Mouse (Mus musculus) liver (tissue): ENCODE data around the gene Arhgef5.
"Not testable (repeated sequence)": the region's sequence is repeated elsewhere in the genome, so short reads cannot be mapped to it uniquely, and the experiment has no call there.

ENCODE experiments used
- DNase-seq: peaks from one replicate; pipeline ENCODE4 v3.0.0-alpha.2; 2020; ENCODE audit warnings: mixed read lengths

The Arhgef5 gene

GRCm38 (mm10) chr6:43265363-43266041, at the start of gene Arhgef5:
Gene Arhgef5 (plus strand): TSS chr6:43265582.
- peak; percentile 53 for DNase-seq

- not testable (repeated sequence) for DNase-seq
Measured at GRCm38 (mm10) chr6:43231255-43231654, 34.1 kb upstream of the Arhgef5 start, which contains the start of gene Olfr47. Gene Olfr47 (plus strand): TSS chr6:43231529.

- no peak for DNase-seq
Measured at GRCm38 (mm10) chr6:43242061-43242460, 23.3 kb upstream of the Arhgef5 start.

- no peak for DNase-seq
Measured at GRCm38 (mm10) chr6:43247396-43247795, 18.0 kb upstream of the Arhgef5 start.

DNA sequence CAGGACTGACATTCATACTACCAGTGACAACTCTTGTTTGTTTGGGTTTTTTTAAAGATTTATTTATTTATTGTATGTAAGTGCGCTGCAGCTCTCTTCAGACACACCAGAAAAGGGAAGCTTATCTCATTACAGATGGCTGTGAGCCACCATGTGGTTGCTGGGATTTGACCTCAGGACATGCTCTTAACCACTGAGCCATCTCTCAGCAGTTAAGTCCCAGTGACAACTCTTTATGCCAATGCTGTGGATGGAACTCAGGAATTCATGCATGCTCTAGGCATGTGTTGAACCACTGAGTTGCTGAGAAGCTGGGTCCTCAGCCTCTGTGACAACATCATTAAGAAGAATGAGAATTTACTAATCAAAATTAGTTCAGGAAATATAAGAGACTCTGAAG, 12.4 kb upstream of the Arhgef5 start:
- no peak for DNase-seq

DNA sequence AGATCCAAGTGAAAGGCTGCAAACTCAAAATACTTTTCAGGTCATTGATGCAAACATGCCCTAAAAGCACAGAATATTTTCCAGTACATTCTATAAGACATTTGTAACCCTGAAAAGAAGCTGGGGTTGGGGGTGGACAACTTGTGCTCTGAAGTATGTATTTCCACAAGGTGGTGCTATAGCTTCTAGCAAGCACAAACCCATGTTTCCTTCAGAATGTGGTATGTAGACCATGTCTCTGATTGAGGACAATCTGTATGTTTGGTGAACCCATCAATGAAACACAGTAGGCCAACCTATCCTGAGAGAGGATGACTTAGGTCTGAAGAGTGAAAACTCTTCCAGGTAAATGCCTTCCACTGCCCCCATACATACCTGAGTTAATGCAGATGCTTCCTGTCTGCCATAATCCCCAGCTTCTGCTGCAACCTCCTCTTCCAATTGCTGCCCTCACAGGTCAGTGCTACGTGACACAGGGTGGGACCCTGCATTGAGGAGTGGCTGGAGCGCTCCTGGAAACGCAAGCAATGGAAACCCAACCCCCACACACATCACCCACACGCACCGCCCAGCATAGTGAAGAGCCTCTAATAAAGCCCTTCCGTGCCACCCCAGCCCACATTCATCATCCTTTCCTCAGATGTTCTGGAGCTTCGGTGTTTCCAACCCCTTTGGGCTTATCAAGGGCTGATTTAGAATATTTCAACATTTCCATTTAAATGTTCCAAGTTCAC, 11.0 kb upstream of the Arhgef5 start:
- no peak for DNase-seq

GRCm38 (mm10) chr6:43260756-43261155, 4.6 kb upstream of the Arhgef5 start:
- DNase-seq: no peak

GRCm38 (mm10) chr6:43266356-43266755, 974 bp downstream of the Arhgef5 start:
- DNase-seq: peak; percentile 24

DNA sequence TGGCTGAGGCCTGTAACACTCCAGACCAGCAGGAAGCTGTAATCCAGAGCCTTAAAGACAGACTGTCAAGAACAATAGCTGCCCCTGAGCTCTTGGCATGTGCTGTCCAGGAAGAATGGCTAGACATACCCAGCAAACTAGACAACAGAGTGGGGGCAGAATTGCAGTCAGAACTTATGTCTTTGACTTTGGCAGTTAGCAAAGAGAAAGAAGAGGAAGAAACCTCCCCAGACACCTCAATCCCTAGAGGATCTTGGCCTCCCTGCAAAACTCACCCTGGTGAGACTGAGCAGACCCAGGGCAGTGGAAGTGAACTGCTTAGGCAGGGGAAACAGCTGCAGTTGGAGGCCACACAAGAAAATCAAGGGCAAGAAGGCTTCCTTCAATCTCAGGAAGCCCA, 7.2 kb downstream of the Arhgef5 start:
- DNase-seq: no peak

GRCm38 (mm10) chr6:43274123-43274522, 8.7 kb downstream of the Arhgef5 start:
- no peak for DNase-seq

GRCm38 (mm10) chr6:43278247-43278646, 12.9 kb downstream of the Arhgef5 start:
- DNase-seq: no peak

DNA sequence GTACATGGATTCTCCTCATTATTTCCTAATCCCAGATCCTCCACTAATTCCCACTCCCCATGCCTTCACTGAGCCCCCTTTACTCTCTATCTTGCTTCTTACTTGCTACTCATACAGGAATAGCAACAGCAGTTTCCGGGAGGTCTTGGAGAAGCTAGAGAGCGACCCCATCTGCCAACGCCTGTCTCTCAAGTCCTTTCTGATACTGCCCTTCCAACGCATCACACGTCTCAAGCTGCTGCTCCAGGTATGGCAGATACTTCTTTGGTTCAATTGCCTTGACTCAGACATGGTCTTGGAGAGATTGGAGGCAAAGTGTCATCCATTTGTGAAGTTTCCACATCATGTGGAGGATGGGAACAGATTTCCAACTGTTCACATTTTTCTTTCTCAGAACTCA, 15.1 kb downstream of the Arhgef5 start:
- DNase-seq: no peak

DNA sequence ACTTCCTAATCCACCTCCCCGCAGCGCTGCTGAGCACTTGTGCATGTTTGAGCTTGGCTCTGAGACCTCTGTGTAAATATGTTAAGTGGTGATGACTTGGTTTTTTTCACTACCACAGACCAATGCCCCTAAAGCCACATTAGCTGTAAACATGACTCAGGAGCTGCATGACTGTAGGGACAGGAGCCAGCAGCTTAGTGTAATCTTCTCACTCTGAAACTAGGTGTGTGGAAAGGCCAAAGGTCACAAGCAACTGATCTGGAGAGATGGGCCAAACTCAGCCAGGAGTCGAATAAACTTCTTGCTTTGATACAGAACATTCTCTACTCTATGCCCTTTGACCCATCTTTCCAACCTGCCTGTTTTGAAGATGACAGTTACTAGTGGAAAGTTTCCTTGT, 26.7 kb downstream of the Arhgef5 start:
- DNase-seq: no peak

- DNase-seq: no peak
Measured at GRCm38 (mm10) chr6:43292471-43293076, 27.2 kb downstream of the Arhgef5 start.

DNA sequence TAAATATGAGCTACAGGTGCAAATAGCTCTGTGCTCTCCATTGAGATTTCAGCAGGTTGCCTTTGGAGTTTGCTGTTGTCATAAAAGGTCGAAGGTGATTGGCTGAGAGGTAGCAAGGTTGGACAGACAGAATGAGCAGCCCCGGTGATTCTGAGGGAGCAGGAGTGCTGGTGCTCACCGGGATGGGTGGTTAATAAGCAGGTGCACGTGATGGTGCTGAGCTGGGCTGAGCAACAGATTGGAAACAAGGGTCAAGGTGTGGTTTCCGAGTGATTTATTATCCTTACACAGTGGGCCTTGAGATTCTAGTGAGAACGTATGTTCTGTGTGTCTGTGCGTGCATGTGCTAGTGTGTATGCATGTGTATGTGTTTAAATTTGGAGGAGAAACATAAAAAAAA, 27.8 kb downstream of the Arhgef5 start:
- DNase-seq: no peak

GRCm38 (mm10) chr6:43295908-43296307, 30.5 kb downstream of the Arhgef5 start:
- peak; percentile 14 for DNase-seq

DNA sequence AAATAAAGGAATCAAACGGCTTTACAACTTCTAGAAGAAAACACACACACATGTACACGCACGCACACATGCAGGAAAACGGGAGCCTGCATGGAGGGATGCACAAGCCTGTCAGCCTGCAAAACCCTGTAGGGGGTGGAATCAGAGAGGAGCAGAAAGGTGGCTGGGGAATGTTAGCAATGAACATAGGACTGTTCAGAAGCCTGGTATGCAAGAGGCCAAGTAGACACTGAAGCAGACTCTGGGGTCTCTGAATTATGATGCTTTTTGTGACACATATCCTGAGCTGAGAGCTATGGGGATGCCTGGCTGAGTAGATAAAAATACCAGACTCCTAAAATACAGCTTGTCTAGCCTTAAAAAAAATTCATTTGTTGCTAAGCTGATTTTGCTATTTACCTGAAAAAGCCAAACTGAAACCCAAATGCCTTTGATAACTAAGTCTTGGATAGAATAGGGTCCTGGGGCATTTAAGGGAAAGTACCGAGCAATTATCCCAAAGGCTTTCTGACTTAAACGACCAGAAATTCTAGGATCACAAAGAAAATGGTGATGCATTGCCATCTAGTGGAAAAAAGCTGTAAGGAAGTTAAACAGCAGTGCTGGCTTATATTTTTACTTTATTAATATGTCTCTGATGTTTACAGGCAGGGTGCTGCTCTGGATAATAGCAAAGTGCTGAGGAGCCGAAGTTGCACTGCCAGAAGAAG, 31.6 kb downstream of the Arhgef5 start:
- no peak for DNase-seq

DNA sequence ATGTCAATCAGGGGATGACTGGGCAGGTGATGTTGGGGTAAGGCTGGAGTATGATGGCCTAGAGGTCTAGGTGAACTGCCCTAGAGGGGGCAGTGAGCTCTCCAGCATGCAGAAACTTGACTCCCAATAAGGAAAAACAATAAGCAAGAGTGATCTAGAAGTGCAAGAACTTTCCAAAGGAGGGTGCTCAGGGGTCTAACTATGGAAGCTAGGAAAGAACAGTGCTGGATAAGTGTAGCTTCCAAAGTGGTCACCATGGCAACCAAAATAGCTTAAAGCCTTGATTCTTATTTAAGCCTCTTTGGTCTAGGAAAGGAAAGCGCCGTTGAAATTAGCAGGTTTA, 32.1 kb downstream of the Arhgef5 start:
- no peak for DNase-seq

GRCm38 (mm10) chr6:43309454-43309853, 44.1 kb downstream of the Arhgef5 start, which contains the start of gene Nobox:
Gene Nobox (minus strand): TSS chr6:43309554.
- DNase-seq: no peak

DNA sequence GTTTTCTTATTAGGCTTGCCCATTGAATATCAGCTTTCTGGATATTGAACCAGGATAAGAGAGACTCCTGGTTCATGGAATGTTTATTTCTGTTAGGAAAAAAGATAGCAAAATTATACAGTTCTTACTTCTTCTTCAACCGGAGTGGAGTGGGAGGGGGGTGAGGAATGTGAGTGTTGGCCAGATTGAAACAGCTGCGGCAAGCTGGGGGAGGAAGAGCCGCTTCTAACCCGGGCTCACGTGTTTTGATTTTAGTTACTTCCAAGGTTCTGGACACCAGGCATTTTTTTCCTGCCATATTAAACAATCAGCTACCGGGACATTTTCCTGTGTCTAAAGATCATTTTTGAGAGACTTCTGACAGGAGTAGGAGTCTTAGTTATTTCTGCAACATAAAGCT, 44.7 kb downstream of the Arhgef5 start:
- no peak for DNase-seq

DNA sequence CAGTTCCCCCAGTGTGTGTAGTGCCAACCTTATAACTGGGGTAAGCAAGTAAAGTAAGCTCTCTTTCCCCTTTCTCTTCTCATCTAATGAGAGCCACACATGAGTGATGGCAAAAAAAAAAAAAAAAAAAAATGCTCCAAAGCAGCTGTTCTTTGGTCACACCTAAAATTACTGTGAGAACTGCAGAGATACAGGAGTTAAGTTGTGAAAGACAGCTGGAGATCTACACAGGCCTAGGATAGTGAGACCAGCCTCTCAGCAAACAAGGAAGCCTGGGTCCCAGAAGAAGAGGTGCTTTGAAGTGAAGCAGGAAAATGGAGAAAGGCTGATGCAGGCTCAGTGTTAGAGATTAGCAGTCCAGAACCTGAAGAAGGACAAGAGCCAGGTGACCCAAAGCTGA, 47.2 kb downstream of the Arhgef5 start:
- no peak for DNase-seq

DNA sequence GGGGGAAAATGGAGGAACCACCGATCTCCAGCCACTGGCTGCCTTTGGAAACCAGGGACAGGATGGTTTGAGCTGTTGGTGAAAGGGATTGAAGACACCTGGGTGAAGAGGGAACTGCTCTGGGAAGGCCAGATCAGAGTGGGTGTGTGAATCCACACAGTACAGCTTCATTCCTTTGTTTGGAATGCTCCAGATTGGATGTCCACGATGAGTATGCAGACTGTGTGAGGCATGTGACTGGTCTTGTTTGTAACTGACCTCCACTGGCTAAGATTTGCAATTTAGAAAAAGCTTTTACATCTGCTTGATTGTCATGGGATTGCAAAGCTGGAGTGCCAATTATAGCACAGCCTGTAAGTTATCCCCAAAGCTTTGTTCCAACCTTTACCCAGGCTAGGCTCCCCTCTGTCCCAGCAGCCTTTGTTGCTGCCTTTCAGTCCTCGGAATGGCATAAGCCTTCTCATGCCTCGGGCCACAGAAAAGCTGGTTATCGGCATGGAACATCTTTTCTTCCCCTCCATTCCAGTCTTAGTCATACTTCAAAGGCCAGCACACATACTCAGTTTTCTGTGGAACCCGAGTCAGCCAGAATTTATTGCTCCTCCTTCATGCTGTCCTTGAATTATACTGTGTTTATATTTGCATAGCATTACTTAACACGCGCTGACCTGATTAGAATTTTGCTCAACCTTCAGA, 47.7 kb downstream of the Arhgef5 start:
- DNase-seq: no peak

GRCm38 (mm10) chr6:43333479-43333878, 68.1 kb downstream of the Arhgef5 start:
- DNase-seq: no peak
